Mouse (Mus musculus): ENCODE data around the gene Gp1ba. TPM values are rescaled to one million over a fixed set of nuclear protein-coding genes. Genes with fewer than 3 reads are reported as not detected.

Gp1ba gene
- polyA plus RNA-seq, 1 experiment from 2014 or later = 0.37 TPM

DNA sequence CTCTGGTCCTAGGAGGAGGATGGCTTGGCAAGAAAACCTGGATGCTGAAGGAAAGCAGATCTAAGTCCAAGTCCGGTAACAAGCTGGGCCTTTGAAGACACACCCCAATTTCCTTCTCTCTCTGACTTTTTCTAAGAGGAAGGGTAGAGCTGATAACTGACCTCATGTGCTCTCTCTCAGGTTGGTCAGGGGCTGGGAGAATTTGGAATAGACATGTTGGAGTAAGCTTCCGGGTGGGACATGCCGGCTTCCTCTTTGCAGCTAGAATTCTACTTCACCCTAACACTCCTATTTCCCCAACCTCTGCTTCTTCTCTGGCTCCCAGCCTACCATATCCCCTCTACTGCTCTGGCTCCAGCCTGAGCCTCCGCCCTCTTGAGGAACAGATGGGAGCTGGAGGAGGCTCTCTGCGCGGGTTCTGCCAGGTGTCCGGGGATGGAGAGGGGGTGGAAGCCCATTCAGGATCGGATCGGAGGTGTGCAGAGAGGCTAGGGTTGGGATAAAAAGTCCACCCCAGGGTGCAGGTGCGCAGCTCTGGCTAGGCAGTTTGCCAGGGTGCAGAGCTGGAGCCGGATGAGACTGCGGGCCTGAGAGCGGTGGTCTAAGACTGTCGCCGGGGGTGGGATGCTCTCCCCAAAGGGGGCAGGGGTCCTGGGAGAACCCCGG, 48.1 kb downstream of the Gp1ba start:
- Histone ChIP-seq H3K4me1 (replicated peaks; ENCODE audit: control insufficient read depth, insufficient read depth, low read length) (peaks cover 25% of the 10 kb centered on the region), H3K9me3 (ENCODE audit: control insufficient read depth, low read length) (no peaks in the 10 kb centered on the region), H3K27ac (ENCODE audit: low read depth) (peak overlapping the region; percentile 77), H3K27me3 (replicated peaks; ENCODE audit: control insufficient read depth, insufficient read depth, low read length) (no peaks in the 10 kb centered on the region), H3K36me3 (ENCODE audit: control insufficient read depth, insufficient read depth, low read length) (peaks cover 27% of the 10 kb centered on the region), H3K4me3 (ENCODE audit: low read depth, low read length) (peak overlapping the region; percentile 71), H3K4me2 (ENCODE audit: low read length) (peak overlapping the region; percentile 75), H3K9ac (ENCODE audit: low read length) (peak overlapping the region; percentile 71)
- ATAC-seq (replicated peaks; ENCODE audit: low FRiP score, low TSS enrichment, low read depth) (peak; percentile 63), DNase-seq (ENCODE audit: low spot score) (peak; percentile 80)
- 2% methylated on average over 16 of the region's 16 CpGs for WGBS

DNA sequence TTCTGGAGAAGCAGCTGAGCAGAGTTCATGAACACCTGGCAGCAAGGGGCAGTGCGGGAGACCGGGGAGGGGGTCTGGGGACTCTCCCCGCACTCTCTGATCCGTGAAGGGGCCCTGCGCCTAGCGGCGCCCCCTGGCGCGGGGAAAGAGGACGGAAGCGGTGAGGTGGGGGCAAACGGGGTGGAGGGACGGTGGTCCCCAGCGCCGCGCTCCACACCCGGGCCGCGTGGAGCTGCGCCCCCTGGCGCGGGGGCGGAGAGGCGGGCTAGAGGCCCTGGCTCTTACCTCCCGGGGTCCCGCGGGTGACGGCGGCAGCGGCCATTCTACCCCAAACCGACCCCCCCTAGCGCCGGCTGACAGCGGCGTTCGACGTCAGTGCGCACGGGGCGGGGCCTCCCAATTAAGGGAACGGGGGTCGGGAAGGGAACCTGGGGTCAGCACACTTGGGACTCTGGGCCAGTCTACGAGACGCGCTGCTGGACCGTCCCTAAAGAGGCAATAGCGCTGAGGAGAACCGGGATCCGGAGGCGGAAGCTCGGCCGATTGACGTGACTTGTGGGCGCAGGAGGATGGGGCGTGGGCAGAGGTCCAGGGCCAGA, 48.8 kb downstream of the Gp1ba start, which contains the start of gene Camta2:
Gene Camta2 (minus strand): TSS at position 505 of the 599 bp plus-strand sequence.
- Histone ChIP-seq H3K9ac (ENCODE audit: low read length) (peak within 1 kb of the TSS; percentile 71), H3K27ac (ENCODE audit: low read depth) (peak within 1 kb of the TSS; percentile 77), H3K36me3 (ENCODE audit: control insufficient read depth, insufficient read depth, low read length) (peaks cover 23% of the 10 kb centered on the region), H3K9me3 (ENCODE audit: control insufficient read depth, low read length) (no peaks in the 10 kb centered on the region), H3K4me3 (ENCODE audit: low read depth, low read length) (peak within 1 kb of the TSS; percentile 71), H3K27me3 (replicated peaks; ENCODE audit: control insufficient read depth, insufficient read depth, low read length) (no peaks in the 10 kb centered on the region), H3K4me1 (replicated peaks; ENCODE audit: control insufficient read depth, insufficient read depth, low read length) (peaks cover 25% of the 10 kb centered on the region), H3K4me2 (ENCODE audit: low read length) (peak within 1 kb of the TSS; percentile 75)
- peak; percentile 84 for ATAC-seq (replicated peaks; ENCODE audit: low FRiP score, low TSS enrichment, low read depth)
- under 1% methylated on average over 49 of the region's 55 CpGs for WGBS
- peak; percentile 92 for DNase-seq (ENCODE audit: low spot score)

DNA sequence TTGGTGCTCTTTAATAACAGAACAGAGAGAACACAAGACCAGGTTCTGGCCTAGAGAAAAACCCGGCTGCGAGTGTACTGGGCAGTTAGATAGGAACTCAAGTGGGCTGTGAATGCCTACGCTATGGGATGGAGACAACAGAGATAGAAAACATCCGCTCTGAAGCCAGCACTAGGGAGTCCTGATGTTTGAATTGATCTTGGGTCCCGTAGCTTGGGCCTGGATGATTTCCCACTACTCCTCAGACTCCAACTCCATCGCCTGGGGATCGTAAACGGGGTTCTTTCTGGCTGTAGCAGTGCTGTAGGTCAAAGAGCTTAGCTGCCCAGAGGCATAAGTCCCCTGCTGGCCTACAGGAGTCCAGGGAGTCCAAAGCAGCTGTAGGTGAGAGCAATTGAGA, 49.5 kb downstream of the Gp1ba start:
- peaks cover 25% of the 10 kb centered on the region for H3K4me1 ChIP-seq (replicated peaks; ENCODE audit: control insufficient read depth, insufficient read depth, low read length)
- DNase-seq (ENCODE audit: low spot score) (peak; percentile 56), ATAC-seq (replicated peaks; ENCODE audit: low FRiP score, low TSS enrichment, low read depth) (no peak)

DNA sequence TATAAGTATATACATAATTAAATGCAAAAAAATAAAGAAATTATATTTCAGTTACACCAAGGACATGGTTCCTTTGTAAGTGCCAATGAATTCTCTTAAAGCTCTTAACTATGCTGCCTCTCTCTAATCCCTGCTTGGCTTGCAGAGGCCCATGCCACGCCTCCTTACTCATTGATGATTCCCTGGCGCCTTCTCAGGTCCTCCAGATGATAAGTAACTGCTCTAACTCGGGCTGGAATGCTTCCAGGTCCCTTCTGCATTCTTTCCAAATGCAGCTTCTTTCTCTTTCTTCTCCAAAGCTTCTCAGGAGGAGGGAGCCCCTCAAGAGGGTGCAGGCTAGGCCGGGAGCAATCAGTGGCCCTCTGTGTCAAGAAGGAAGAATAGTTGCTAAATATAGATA, 50.7 kb downstream of the Gp1ba start:
- WGBS = 46% methylated on average over 4 of the region's 4 CpGs
- Histone ChIP-seq H3K4me3 (ENCODE audit: low read depth, low read length) (no peak overlapping the region), H3K27ac (ENCODE audit: low read depth) (no peak overlapping the region), H3K4me2 (ENCODE audit: low read length) (no peak overlapping the region), H3K36me3 (ENCODE audit: control insufficient read depth, insufficient read depth, low read length) (peaks cover 11% of the 10 kb centered on the region), H3K4me1 (replicated peaks; ENCODE audit: control insufficient read depth, insufficient read depth, low read length) (peaks cover 25% of the 10 kb centered on the region), H3K27me3 (replicated peaks; ENCODE audit: control insufficient read depth, insufficient read depth, low read length) (no peaks in the 10 kb centered on the region), H3K9ac (ENCODE audit: low read length) (no peak overlapping the region), H3K9me3 (ENCODE audit: control insufficient read depth, low read length) (no peaks in the 10 kb centered on the region)
- no peak for DNase-seq (ENCODE audit: low spot score)
- ATAC-seq (replicated peaks; ENCODE audit: low FRiP score, low TSS enrichment, low read depth) = no peak

More for the DNA sequence above, 49.5 kb downstream of the Gp1ba start:
- Histone ChIP-seq H3K27ac (ENCODE audit: low read depth) (peak overlapping the region; percentile 77), H3K27me3 (replicated peaks; ENCODE audit: control insufficient read depth, insufficient read depth, low read length) (no peaks in the 10 kb centered on the region), H3K4me3 (ENCODE audit: low read depth, low read length) (peak overlapping the region; percentile 71), H3K4me2 (ENCODE audit: low read length) (peak overlapping the region; percentile 75), H3K9ac (ENCODE audit: low read length) (peak overlapping the region; percentile 71), H3K36me3 (ENCODE audit: control insufficient read depth, insufficient read depth, low read length) (peaks cover 21% of the 10 kb centered on the region), H3K9me3 (ENCODE audit: control insufficient read depth, low read length) (no peaks in the 10 kb centered on the region)
- 18% methylated on average over 8 of the region's 8 CpGs for WGBS

Other genes starting within 250 kb of the Gp1ba start
- 34.3 and 41.2 TPM in 2 replicates for gene Pelp1, start 229.1 kb upstream of the Gp1ba start, polyA plus RNA-seq (2014; fragmentation: Nextera tagmentation; extraction: Ambion mirVana)
- 15.8 and 17.9 TPM in 2 replicates for gene Arrb2, start 206.5 kb upstream of the Gp1ba start, polyA plus RNA-seq (2014; fragmentation: Nextera tagmentation; extraction: Ambion mirVana)
- 50.7 and 51.6 TPM in 2 replicates for gene Med11, start 187.2 kb upstream of the Gp1ba start, polyA plus RNA-seq (2014; fragmentation: Nextera tagmentation; extraction: Ambion mirVana)
- 0.75 and 0.92 TPM in 2 replicates for gene Zmynd15, start 179.7 kb upstream of the Gp1ba start, polyA plus RNA-seq (2014; fragmentation: Nextera tagmentation; extraction: Ambion mirVana)
- 8.0 and 10.0 TPM in 2 replicates for gene Cxcl16, start 179.1 kb upstream of the Gp1ba start, polyA plus RNA-seq (2014; fragmentation: Nextera tagmentation; extraction: Ambion mirVana)
- 100 and 104 TPM in 2 replicates for gene Tm4sf5, start 133.9 kb upstream of the Gp1ba start, polyA plus RNA-seq (2014; fragmentation: Nextera tagmentation; extraction: Ambion mirVana)
- gene Vmo1, start 124.5 kb upstream of the Gp1ba start, polyA plus RNA-seq (2014; fragmentation: Nextera tagmentation; extraction: Ambion mirVana) = 0.28 and 1.1 TPM in 2 replicates
- 0.46 and 0.83 TPM in 2 replicates for gene Gltpd2, start 119.9 kb upstream of the Gp1ba start, polyA plus RNA-seq (2014; fragmentation: Nextera tagmentation; extraction: Ambion mirVana)
- gene Psmb6, start 113.8 kb upstream of the Gp1ba start, polyA plus RNA-seq (2014; fragmentation: Nextera tagmentation; extraction: Ambion mirVana) = 792 and 802 TPM in 2 replicates
- not detected in 2 replicates for gene Gm40193, start 106.2 kb upstream of the Gp1ba start, polyA plus RNA-seq (2014; fragmentation: Nextera tagmentation; extraction: Ambion mirVana)
- gene Pld2, start 99.1 kb upstream of the Gp1ba start, polyA plus RNA-seq (2014; fragmentation: Nextera tagmentation; extraction: Ambion mirVana) = 9.7 and 11.7 TPM in 2 replicates
- 16.9 and 19.9 TPM in 2 replicates for gene Mink1, start 76.2 kb upstream of the Gp1ba start, polyA plus RNA-seq (2014; fragmentation: Nextera tagmentation; extraction: Ambion mirVana)
- not detected in 2 replicates for gene 4930544D05Rik, start 23.3 kb upstream of the Gp1ba start, polyA plus RNA-seq (2014; fragmentation: Nextera tagmentation; extraction: Ambion mirVana)
- 0.30 and 0.50 TPM in 2 replicates for gene Chrne, start 19.9 kb upstream of the Gp1ba start, polyA plus RNA-seq (2014; fragmentation: Nextera tagmentation; extraction: Ambion mirVana)
- gene Rnf167, start 8.1 kb downstream of the Gp1ba start, polyA plus RNA-seq (2014; fragmentation: Nextera tagmentation; extraction: Ambion mirVana) = 101 and 115 TPM in 2 replicates
- gene Slc25a11, start 8.4 kb downstream of the Gp1ba start, polyA plus RNA-seq (2014; fragmentation: Nextera tagmentation; extraction: Ambion mirVana) = 155 and 158 TPM in 2 replicates
- 2,271 and 2,344 TPM in 2 replicates for gene Pfn1, start 15.5 kb downstream of the Gp1ba start, polyA plus RNA-seq (2014; fragmentation: Nextera tagmentation; extraction: Ambion mirVana)
- gene Eno3, start 18.1 kb downstream of the Gp1ba start, polyA plus RNA-seq (2014; fragmentation: Nextera tagmentation; extraction: Ambion mirVana) = 13.5 and 16.3 TPM in 2 replicates
- 140 and 154 TPM in 2 replicates for gene Spag7, start 30.3 kb downstream of the Gp1ba start, polyA plus RNA-seq (2014; fragmentation: Nextera tagmentation; extraction: Ambion mirVana)
- gene Camta2, start 49.0 kb downstream of the Gp1ba start, polyA plus RNA-seq (2014; fragmentation: Nextera tagmentation; extraction: Ambion mirVana) = 16.2 and 17.2 TPM in 2 replicates
- gene Inca1, start 61.0 kb downstream of the Gp1ba start, polyA plus RNA-seq (2014; fragmentation: Nextera tagmentation; extraction: Ambion mirVana) = 1.5 and 1.6 TPM in 2 replicates
- 11.4 and 14.3 TPM in 2 replicates for gene Kif1c, start 61.4 kb downstream of the Gp1ba start, polyA plus RNA-seq (2014; fragmentation: Nextera tagmentation; extraction: Ambion mirVana)
- 6.1 and 6.2 TPM in 2 replicates for gene Zfp3, start 125.1 kb downstream of the Gp1ba start, polyA plus RNA-seq (2014; fragmentation: Nextera tagmentation; extraction: Ambion mirVana)
- gene Scimp, start 173.5 kb downstream of the Gp1ba start, polyA plus RNA-seq (2014; fragmentation: Nextera tagmentation; extraction: Ambion mirVana) = 0.40 and 0.45 TPM in 2 replicates
- 30.5 and 32.9 TPM in 2 replicates for gene Rabep1, start 205.7 kb downstream of the Gp1ba start, polyA plus RNA-seq (2014; fragmentation: Nextera tagmentation; extraction: Ambion mirVana)

All from intestine, embryonic 14.5 days (tissue).